Mouse (Mus musculus): Measurements from ENCODE around the gene Pde3a. TPM values are rescaled to one million over a fixed set of nuclear protein-coding genes. Genes with fewer than 3 reads are reported as not detected.

The Pde3a gene
- total RNA-seq, 2 experiments from 2014 or later = 2.8 to 3.5 TPM

DNA sequence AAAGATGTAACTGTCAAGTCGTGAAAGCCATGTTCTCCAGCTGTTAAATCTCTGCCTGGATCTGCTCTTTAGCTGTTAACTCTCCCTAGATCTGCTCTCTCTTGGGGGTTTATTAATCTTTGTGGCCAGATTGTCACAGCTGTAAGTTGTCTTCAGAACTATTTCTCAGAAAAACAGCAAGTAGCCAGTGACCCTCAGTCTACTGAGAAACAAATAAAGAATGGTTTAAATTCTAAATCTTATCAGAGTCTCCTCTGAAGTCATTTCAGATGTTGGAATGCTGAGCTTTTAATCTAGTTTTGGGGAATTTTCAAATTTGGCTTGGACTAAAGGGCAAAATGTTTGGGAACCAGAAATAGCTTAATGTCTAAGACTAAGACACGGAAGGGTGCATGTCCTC is 92.3 kb downstream of the Pde3a start:
- Histone ChIP-seq H3K27ac (no peak overlapping the region), H3K4me3 (no peak overlapping the region)
- intact Hi-C loops (cut with DNase I) = no loop called here
- no peak for TF ChIP-seq CTCF (IDR thresholded peaks at IDR 0.05)
- no peak for DNase-seq

DNA sequence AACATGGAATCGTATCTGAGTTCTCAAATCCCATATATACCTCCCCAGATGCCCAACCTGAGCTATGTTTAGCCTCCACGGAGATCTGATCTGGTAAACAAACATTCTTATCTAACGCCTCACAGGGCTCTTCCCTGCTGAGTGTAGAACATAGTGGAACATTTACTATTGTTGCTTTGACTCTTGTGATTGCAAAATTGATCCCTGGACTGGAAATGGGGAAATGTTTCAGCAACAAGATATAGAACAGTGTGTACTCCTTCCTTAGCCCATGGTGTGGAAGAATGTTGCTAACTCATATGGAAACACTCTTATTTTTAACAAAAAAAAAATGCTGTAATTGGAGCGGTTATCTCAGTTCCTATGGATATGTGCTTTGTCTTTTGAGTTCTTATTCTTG is 98.8 kb downstream of the Pde3a start:
- intact Hi-C loops (cut with DNase I) = no loop called here

DNA sequence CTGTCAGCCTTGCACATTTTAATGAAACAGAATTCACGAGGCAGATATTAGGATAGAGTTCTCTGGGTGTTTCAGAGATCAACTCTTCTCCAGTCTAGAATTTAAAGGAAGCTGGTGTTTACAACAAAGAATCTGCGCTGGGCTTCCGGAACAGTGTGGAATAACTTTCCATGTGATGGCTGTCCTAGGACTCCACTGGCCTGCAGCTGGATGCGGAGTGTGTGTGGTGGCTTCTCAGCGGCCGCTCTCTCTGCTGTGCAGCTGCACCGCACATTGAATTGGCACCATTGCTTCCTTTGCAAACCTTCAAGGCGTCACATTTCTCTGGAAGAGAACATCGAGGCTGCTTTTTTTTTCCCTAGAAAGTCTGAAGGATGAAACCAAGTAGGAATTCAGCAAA is 99.5 kb downstream of the Pde3a start:
- intact Hi-C loops (cut with DNase I) = no loop called here
- no peak for TF ChIP-seq CTCF (IDR thresholded peaks at IDR 0.05)
- DNase-seq = peak; percentile 17
- Histone ChIP-seq H3K4me3 (peak overlapping the region; percentile 29), H3K27ac (peak overlapping the region; percentile 38; the same call in 1 of the 2 replicates)

More for the DNA sequence above, 98.8 kb downstream of the Pde3a start:
- Histone ChIP-seq H3K4me3 (no peak overlapping the region), H3K27ac (no peak overlapping the region)
- TF ChIP-seq CTCF (IDR thresholded peaks at IDR 0.05) = no peak
- DNase-seq = no peak

DNA sequence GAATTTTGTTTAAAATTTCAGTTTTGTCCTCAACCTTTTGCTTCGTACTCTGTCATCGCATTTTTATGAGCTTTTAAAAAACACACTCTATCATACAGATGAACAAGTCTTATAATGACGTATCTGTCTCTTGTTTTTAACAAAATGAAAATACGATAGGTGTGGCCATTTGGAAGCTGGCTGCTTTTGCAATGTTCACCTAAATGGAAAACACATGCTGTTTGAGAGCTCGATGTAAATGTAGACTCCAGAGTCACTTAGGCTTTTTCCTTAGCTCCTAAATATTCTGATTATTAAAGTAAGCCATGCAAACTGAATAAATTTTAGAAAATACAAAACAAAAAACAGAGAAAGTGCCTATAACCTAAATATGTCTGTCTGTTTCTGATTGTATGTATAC is 101.2 kb downstream of the Pde3a start:
- Histone ChIP-seq H3K4me3 (no peak overlapping the region), H3K27ac (no peak overlapping the region)
- no peak for TF ChIP-seq CTCF (IDR thresholded peaks at IDR 0.05)
- DNase-seq = no peak
- intact Hi-C loops (cut with DNase I) = no loop called here

DNA sequence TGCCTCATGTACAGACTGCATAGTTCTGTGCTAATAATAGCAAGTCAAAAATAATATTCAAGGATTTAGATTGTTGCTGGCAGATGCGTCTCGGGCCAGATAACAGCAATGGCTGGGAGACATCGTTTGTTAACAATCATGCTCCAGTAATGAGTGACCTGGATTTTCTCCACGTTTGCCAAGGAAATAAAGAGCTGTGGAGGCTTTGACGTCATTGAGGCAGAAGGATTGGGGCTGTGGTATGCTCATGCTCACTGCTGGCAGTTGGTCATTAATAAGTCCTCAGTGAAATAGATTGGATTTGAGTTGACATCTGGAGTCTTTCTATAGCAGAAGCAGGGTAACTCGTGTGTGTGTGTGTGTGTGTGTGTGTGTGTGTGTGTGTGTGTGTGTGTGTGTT is 103.2 kb downstream of the Pde3a start:
- TF ChIP-seq CTCF (IDR thresholded peaks at IDR 0.05) = no peak
- Histone ChIP-seq H3K4me3 (no peak overlapping the region), H3K27ac (no peak overlapping the region)
- no peak for DNase-seq
- intact Hi-C loops (cut with DNase I) = no loop called here

DNA sequence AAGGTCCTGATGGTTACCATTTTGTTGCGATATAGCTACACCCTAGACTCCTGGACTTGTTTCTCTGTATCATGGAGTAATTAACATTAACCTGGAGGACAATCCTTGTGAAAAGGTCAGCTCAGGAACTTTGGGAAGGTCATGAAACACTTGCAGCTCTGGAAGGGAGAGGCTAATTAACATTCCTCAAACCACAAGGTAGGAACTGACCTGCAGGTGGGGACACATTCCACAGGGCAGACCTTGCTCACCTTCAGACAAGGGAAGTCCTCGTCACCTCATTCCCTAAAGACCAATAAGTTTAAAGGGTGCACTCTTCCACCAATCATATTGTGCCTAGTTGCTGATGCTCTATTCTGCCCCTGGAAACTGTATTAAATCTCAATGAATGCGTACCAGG is 114.6 kb downstream of the Pde3a start:
- intact Hi-C loops (cut with DNase I) = no loop called here
- no peak overlapping the region for H3K27ac ChIP-seq
- H3K4me3 ChIP-seq = no peak overlapping the region
- DNase-seq = no peak
- TF ChIP-seq CTCF (IDR thresholded peaks at IDR 0.05) = no peak

DNA sequence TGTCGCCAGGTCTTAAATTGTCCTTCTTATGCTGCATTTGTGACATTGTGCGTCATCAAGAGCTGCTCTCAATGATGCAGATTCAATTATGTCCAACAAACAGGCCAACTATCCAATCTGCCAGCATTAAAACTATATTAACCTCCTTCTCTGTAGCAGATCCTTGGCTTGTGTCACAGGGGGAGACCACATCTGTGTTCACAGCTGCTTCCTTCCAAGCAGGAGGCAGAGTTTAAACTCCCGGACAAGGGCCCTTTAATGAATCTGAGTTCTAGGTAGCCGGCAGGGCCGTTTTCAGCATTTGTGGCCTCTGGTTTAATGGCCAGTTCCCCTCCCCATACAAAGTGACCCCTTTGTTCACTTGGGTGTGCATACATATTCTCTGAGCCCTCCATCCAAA is 118.0 kb downstream of the Pde3a start:
- Histone ChIP-seq H3K4me3 (no peak overlapping the region), H3K27ac (no peak overlapping the region)
- no peak for DNase-seq
- intact Hi-C loops (cut with DNase I) = no loop called here
- no peak for TF ChIP-seq CTCF (IDR thresholded peaks at IDR 0.05)

DNA sequence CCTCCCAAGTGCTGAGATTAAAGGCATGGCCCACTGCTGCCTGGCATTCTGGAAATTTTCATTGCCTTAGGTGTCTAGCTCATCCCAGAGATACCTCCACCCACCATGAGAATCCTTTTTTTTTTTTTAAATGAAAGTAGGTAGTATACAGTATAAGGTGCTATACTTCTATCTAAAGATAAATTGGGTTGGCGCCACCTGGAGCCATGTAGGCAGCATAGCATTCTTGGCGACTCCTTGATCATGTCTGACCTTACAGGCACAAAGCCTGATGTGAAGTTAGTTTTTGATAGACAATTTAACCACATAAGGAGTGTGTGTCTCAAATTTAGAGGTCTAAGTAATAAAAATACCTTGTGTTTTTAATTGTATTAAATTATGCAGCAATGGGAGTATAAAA is 123.6 kb downstream of the Pde3a start:
- no peak overlapping the region for H3K4me3 ChIP-seq
- no peak for DNase-seq
- TF ChIP-seq CTCF (IDR thresholded peaks at IDR 0.05) = peak; percentile 36
- H3K27ac ChIP-seq = no peak overlapping the region
- intact Hi-C loops (cut with DNase I) = no loop called here

DNA sequence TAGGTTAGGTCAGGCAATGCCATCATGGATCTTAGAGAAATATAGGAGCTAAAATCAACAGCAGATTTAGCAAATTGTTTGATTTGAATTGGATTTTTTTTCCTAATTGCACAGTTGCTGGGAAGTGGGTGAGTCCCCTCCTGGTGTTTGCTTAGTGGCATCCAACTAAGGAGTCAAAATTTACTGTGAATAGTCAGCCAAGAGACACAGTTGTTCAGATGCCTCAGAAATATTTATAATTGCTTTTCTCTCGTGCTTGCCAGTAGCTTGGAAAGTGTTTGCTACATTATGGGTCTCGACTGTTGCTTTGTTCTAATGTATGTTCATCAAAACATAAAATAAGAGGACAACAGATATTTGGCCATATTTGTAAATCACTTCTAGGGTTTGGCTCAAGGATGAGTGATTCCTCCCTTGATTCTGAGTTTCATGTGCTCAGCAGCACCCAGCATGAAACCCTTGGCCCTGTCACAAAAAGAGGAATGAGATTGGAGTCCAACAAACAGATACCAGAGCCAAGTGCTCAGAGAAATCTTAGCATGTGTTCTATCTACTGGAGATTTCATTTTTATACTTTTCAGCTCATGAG is 125.5 kb downstream of the Pde3a start:
- DNase-seq = no peak
- Histone ChIP-seq H3K4me3 (no peak overlapping the region), H3K27ac (no peak overlapping the region)
- TF ChIP-seq CTCF (IDR thresholded peaks at IDR 0.05) = no peak
- intact Hi-C loops (cut with DNase I) = no loop called here

DNA sequence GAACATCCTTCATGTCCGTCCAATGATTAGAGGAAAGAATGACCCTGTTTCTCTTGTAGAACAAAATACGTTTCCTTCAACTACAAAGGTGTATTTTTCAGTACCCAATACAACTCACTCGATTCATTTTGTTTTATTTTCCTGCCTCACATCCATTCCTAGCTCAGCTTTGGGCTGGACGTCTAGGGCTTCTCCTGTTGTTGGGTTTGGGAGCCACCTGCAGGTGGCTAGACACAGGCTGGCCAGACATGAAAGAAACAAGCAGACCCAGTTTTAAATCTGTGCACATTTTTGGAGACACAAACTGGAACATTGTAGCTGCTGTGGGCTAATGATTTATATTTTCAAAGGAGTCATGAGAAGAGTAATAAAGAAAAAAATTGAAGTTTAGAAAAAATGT is 126.1 kb downstream of the Pde3a start:
- no peak for DNase-seq
- intact Hi-C loops (cut with DNase I) = no loop called here
- no peak; the same call in 1 of the 2 replicates for TF ChIP-seq CTCF (IDR thresholded peaks at IDR 0.05)
- no peak overlapping the region for H3K4me3 ChIP-seq
- no peak overlapping the region for H3K27ac ChIP-seq

DNA sequence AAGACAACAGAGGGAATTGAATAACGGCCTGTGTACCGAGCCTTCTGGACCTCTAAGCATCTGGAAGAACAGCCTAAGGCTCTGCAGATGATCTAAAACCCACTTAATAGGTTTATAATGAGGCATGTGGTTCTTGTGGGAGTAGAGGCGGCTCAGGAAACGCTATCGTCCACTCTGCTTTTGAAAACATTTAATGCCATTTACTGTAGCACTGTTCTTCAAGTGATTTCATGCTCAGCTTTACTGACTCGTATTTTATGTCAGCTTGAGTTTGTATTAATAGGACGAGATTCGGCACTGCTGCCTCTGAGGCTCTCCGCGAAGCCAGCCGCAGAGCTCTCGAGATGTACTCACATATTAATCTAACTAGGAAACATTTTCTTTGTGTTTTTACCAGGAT is 131.9 kb downstream of the Pde3a start:
- intact Hi-C loops (cut with DNase I) = no loop called here
- no peak for DNase-seq
- Histone ChIP-seq H3K4me3 (peak overlapping the region; percentile 36), H3K27ac (peak overlapping the region; percentile 12)
- TF ChIP-seq CTCF (IDR thresholded peaks at IDR 0.05) = no peak

DNA sequence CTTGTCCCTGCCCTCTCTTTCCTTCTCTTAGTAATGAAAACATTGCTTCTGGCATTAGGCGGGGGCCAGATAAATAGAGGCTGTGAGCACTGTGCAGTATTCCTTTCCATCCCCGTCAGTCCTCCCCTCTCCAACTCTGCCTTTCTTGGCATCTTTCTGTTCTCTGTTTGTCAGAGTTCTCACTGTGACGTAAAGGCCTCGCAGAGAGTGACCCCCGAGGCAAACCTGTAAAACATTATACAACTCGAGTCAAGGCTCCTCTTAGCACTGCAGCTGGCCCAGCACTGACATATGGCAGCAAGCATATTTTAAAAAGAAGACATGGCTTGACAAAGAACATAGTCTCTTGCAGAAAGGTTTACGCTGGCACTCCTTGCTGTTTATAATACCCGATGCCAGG is 132.4 kb downstream of the Pde3a start:
- intact Hi-C loops (cut with DNase I) = no loop called here

DNA sequence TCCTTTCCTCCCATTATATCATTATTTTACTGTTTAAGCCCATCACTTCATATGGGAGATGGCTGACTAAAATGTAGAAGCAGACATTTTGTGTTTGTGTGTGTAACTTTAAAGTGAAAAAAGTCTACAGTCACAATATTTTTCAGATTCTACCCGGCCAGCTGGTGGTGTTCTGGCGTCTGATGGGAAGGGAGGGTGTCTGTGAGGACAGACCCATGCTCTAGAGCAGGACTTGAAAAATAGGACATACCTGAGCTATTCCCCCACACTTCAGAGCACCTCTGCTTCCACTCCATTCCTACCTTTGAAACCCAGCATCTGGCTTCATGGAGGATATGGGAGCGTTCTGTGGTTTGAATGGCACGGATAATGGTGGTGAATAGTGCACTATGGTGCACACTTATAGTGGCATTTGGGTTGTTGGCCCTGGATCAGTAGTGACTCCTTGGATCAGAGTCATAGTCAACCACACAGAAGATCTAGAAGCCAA is 132.9 kb downstream of the Pde3a start:
- no peak for DNase-seq
- intact Hi-C loops (cut with DNase I) = no loop called here
- Histone ChIP-seq H3K27ac (peak overlapping the region; percentile 12; the same call in 1 of the 2 replicates), H3K4me3 (no peak overlapping the region; the same call in 1 of the 2 replicates)
- no peak for TF ChIP-seq CTCF (IDR thresholded peaks at IDR 0.05)

More for the DNA sequence above, 132.4 kb downstream of the Pde3a start:
- TF ChIP-seq CTCF (IDR thresholded peaks at IDR 0.05) = no peak
- DNase-seq = no peak
- Histone ChIP-seq H3K27ac (peak overlapping the region; percentile 12), H3K4me3 (peak overlapping the region; percentile 36)

DNA sequence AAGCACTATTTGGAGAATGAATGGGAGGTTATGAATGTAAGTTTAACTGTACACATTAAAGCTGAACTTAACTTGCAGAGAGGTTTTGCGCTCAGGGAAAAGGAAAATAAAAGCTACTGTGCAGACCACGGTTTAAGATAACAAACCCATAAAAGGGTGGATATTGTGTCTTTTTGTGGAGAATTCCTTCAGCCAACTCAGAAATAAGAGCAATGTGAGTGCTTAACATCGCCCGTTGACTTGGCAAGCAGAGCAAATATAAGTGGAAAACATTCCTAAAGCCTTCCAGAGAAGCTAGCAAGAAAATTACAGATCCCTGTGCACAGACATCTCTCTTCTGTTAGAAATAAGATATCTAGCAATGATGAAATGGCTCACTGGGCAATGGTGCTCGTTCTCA is 139.0 kb downstream of the Pde3a start:
- TF ChIP-seq CTCF (IDR thresholded peaks at IDR 0.05) = no peak
- H3K27ac ChIP-seq = no peak overlapping the region
- H3K4me3 ChIP-seq = no peak overlapping the region
- intact Hi-C loops (cut with DNase I) = no loop called here
- DNase-seq = no peak
